Mouse (Mus musculus) cerebellum, postnatal 36 days (tissue): ENCODE measurements at regions not wholly inside any gene's neighbourhood (a gene's known extent, or its start where the extent isn't known, plus 50 kb on each side); places are given as distances from the start of the nearest gene placed in this dataset.

Experiments used
- DNase-seq, 2 experiments: peaks; one replicate each; pipeline ENCODE4 v3.0.0; 2021 to 2022; ENCODE audit warnings: mixed read lengths in 2 of 2

GRCm38 (mm10) chr3:65478215-65478614 lies 50.0 kb upstream of the Tiparp start:
- DNase-seq, result no peak

GRCm38 (mm10) chr3:65477111-65477510 lies 51.1 kb upstream of the Tiparp start:
- no peak for DNase-seq

- no peak for DNase-seq
Observed at GRCm38 (mm10) chr3:65476091-65476953, 51.9 kb upstream of the Tiparp start.

- no peak for DNase-seq
Observed at GRCm38 (mm10) chr3:65474585-65474984, 53.6 kb upstream of the Tiparp start.

- DNase-seq, result no peak
Observed at GRCm38 (mm10) chr3:65471796-65472195, 56.4 kb upstream of the Tiparp start.

GRCm38 (mm10) chr3:65469207-65469606 lies 59.0 kb upstream of the Tiparp start:
- DNase-seq, result no peak

- no peak for DNase-seq
Observed at GRCm38 (mm10) chr3:65464769-65465168, 63.4 kb upstream of the Tiparp start.

GRCm38 (mm10) chr3:65460936-65461335 lies 67.3 kb upstream of the Tiparp start:
- DNase-seq, result no peak

GRCm38 (mm10) chr3:65459702-65460101 lies 67.3 kb upstream of the Ssr3 start:
- DNase-seq, result no peak

- no peak for DNase-seq
Observed at GRCm38 (mm10) chr3:65457931-65458330, 65.5 kb upstream of the Ssr3 start.

GRCm38 (mm10) chr3:65455597-65456284 lies 63.3 kb upstream of the Ssr3 start:
- peak; percentile 48 to 67 for DNase-seq

GRCm38 (mm10) chr3:65454301-65454700 lies 61.9 kb upstream of the Ssr3 start:
- no peak for DNase-seq

- no peak for DNase-seq
Observed at GRCm38 (mm10) chr3:65449176-65449575, 56.8 kb upstream of the Ssr3 start.

- no peak for DNase-seq
Observed at GRCm38 (mm10) chr3:65443701-65444100, 51.3 kb upstream of the Ssr3 start.

- DNase-seq, result no peak
Observed at GRCm38 (mm10) chr3:65442946-65443345, 50.5 kb upstream of the Ssr3 start.

GRCm38 (mm10) chr3:65442269-65442668 lies 49.8 kb upstream of the Ssr3 start:
- no peak for DNase-seq
